Mouse (Mus musculus): ENCODE measurements around the gene B4galnt4.

The B4galnt4 gene

GRCm38 (mm10) chr7:141073782-141074181, 12.9 kb downstream of the B4galnt4 start:
- DNase-seq, result no peak

DNA sequence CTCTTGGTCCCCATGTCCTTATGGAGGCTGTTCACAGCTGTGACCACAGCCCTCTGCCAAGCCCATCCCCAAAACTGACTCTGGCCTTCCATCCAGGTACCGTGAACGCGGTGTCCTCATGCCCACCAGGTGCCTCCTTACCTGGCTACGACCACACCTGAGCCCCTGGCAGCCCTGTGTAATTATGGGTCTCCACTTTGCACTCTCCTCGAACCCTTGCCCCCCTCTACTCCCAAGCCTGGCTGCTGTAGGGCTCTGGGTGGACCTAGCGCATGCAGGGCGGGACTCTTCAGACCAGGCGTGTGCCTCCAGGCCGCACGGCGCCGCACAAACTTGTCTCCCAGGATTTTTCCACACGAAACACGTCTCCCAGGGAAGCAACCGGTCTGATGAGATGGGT, 16.9 kb downstream of the B4galnt4 start, which contains the start of gene Pkp3:
TSS of gene Pkp3 (plus strand) at position 378 of the 400 bp plus-strand sequence.
- no peak for DNase-seq

DNA sequence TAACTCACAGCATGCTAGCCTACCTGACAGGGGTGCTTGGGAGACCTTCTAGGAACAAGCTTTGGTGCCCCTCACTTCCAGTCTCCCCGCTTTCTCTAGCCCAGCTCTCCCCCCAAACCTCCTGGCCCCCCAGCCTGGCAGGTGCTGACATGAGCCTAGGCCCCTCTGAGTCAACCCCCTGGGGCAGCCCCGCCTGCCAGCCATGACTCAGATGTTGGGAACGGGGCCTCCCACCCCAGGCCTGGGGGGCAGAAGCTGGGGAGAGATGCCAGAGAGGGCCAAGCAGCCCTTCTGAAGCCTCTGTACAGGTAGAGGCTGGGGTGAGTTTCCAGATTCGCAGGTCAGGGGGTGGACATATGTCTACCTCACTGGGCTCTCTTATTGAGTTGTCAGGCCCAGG, 18.0 kb downstream of the B4galnt4 start:
- no peak for DNase-seq

GRCm38 (mm10) chr7:141079481-141080449, 18.9 kb downstream of the B4galnt4 start:
- DNase-seq, result peak; percentile 72 to 79

DNA sequence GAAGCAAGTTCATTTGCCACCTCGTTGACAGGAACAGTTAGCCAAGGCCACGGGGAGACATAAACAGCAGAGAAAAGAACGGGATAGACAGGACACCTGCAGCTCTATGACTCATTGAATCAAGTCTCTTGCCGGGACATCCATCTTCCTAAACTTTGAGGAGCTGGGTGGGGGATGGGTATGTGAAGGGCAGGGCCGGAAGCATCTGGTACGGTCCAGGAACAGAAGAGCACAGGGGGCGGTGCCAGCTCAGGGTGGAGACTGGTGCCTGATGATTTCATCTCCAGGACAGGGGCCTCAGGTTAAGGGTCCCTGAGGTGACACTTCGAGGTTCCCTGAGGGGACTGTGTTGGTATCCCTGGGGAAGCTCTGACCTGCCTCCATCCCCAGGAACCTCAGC, 27.0 kb downstream of the B4galnt4 start:
- DNase-seq, result peak in 1 of 2 experiments; percentile 28

- DNase-seq, result no peak
These were observed 27.6 kb downstream of the B4galnt4 start for GRCm38 (mm10) chr7:141088473-141088872.

- no peak for DNase-seq
These were observed 29.3 kb downstream of the B4galnt4 start for GRCm38 (mm10) chr7:141090228-141090627.

DNA sequence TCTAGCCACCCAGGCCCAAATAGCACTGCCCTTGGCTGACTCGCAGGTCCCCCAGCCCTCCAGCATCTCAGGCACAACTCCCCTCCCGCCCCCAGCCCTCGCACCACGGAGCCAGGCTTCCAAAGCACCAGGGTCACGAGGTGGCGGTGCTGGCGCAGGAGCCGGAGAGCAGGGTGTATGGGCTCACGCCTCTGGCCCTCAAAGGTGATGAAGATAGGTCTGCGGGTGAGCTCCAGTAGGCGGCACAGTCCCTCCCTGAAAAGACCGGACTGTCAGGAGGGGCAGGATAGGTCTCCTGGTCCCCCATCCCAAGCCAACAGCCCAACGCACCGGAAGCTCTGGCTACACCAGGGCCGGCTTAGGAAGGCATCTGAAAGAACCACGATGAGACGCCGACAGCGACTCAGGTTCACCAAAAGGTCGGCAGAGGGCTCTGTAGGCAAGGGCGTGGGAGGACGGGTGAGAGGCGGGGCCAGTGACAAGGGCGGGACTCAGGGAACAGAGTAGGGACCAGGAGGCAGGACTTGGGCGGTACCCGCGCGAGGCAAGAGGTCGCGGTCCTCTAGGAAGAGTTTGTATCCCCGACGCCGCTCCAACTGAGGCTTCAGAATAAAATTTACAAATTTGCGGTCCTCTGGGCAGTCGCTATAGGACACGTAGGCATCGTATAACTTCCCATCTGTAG, 31.3 kb downstream of the B4galnt4 start:
- DNase-seq, result peak; percentile 94 to 95

GRCm38 (mm10) chr7:141093950-141094349, 33.0 kb downstream of the B4galnt4 start:
- no peak for DNase-seq

DNA sequence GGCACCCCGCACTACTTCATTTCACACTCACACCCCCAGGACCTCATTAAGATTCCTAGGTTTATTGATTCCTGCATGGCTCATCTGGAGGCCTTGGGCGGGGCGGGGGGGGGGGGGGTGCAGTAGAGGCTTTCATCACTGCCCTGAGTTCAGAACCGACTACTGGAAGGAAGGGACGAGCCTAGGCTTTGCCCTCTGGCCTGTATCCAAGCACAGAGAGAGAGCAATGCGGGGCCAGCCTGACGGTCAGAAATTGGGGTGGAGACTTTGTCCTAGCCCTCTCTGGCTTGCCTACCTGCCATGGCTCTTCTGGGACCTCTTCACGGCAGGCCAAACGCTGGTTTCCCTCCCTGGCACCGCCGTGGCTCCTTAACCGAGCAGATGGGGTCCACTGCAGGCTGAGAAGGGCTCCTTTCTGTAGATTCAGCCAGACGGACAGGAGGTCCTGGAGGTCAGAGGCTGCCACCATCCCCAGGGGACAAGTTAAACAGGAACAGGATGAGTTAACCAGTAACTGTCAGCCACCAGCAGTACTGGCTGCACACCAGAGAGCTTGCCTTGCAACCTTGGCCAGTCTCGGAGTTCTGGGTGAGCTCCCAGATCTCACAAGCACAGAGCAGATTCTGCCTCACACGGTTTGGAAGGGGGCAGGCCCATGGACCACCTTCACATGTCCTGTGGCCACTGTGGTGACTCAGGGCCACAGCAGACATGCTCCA, 33.7 kb downstream of the B4galnt4 start:
- DNase-seq, result no peak

DNA sequence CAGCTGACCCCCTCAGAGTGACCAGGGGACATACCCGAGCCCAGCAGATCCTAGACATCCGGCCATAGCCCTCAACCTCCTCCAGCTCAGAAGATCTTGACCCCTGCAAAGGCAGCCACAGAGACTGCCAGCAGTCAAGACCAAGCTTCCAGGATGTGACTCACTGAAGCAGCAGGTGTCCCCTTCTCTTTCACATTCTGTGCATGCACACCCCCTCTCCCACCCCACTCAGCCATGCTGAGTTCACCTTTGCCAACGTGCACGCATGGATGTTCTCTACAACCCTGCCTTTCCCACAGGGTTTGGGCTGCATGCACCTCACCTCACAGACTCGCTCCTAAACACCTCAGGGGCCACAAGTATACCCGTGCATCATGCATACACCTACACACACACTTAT, 35.1 kb downstream of the B4galnt4 start:
- DNase-seq, result no peak

DNA sequence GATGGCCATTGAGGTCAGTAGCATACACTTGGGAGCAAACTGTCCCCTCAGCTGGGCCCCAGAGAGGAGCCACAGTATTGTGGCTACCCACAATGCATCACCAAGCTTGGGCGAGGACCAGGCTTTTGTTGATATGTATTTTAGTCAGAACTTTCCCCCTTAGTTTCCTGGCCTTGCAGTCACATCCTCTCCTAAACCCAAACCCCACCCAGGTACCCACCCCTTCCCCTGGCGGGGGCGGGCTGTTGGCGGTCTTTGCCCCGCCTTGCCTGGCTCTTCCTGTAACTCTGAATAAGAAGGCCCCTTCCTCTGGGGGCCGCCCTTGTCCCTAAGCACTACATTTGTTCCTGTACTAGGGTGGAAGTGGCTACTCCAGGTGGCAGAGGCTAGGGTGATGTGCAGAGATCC, 35.7 kb downstream of the B4galnt4 start:
- peak; percentile 86 to 88 for DNase-seq

- no peak for DNase-seq
These were observed 36.3 kb downstream of the B4galnt4 start for GRCm38 (mm10) chr7:141097177-141097576.

DNA sequence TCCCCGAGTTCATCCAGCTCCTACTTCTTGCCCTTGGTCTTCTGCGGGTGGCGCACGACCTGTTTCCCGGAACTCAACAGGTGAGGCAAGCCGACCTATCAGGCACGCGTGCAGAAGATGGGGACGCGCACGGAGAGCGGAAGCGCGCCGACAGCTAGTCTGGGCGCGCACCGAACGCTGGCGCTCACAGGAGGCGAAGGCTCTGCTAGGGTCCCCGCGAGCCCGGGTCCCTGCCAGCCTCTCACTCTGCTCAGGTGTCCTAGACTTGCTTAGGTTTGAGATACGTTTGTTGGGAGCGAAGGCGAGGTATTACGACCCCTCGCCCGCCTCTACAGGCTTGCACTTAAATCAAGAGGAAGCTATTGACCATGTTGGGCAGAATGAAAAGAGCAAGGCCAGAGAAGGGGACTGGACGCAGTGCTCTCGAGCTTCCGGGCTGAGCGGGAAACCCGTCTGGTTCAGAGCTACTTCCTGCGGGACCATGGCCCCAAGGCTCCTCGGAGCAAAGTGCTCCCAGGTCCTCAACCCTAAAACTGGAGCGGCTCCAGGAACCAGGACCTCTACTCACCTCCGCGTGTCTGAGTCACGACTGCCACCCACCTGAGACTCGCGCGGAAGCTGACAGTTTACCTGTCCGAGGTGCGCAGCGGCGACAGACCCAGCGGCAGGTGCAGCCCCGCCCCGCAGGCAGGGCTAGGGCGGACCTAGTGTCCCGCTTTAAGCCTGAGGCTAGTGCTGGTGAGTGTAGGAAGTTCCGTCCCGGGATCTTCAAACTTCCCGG, 39.2 kb downstream of the B4galnt4 start, which contains the start of gene Sigirr:
TSS of gene Sigirr (minus strand) at position 662 of the 781 bp plus-strand sequence.
- DNase-seq, result peak; percentile 65 to 70

- DNase-seq, result no peak
These were observed 42.3 kb downstream of the B4galnt4 start for GRCm38 (mm10) chr7:141103161-141103560.

DNA sequence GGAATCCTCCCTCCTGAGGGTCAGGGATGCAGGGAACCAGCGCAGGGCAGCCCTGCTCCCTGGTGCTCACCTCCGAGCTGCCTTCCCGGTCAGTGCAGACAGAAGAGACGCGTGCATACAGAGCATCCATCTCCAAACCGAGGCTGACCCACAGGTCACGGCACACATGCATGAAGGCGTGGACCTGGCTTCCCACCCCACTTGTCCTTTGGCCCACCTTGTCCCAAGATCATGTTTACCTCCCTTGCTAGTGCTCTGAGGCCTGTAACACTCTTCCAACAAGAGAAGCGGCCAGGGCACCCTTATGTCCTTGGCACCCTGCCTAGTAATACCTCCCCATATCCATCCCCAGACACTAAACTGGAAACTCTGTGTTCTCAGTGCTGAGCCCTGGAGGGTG, 55.0 kb downstream of the B4galnt4 start:
- no peak for DNase-seq

DNA sequence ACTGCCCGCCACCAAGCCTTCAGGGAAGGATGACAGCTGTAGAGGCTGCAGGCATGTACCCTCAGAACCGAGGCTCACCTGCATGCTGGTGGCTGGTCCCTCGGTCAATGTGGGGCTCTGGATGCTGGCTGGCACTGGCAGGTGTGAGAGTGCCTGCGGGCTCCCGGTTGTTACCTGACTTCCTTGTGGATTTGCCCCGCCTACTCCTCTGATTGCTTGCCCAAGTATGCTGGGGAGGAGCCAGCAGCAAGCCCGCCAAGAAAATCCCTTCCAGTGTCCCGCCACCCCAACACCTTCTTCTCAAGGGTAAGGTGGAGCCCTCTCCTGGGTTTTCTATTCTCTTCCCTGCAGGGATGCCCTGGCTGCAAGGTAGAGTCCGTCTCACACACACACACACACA, 56.7 kb downstream of the B4galnt4 start, which contains the start of gene Ano9:
TSS of gene Ano9 (minus strand) at position 171 of the 400 bp plus-strand sequence.
- DNase-seq, result peak; percentile 60 to 65

GRCm38 (mm10) chr7:141119487-141119886, 58.6 kb downstream of the B4galnt4 start:
- DNase-seq, result no peak

- DNase-seq, result no peak
These were observed 59.7 kb downstream of the B4galnt4 start for GRCm38 (mm10) chr7:141120605-141121004.

DNA sequence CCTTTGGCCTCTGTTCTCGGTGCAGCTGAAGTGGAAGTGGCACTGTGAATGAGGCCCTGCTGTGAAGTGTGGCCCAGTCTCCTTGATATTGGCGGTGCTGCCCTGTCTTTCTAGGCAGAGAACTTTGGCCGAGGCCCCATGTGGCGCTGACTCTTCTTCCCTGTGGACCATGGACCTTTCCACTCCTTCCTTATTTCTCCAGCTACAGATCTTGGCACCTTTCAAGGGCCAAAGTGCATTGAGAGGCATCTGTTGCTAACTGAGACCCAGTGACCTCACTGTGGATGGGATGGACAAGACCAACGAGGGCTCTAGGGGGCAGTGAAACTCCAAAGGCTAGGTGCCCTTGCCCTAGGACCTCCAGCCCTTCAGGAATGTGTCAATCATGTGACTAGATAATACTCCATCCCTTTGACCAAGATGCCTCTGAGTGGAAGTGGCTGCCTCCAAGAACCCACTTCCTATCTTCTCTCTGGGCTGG, 60.2 kb downstream of the B4galnt4 start:
- DNase-seq, result peak; percentile 20 to 21

Data from lung, adult 18-20 months (tissue).